Mouse (Mus musculus): ENCODE data around the gene Creb3l2.

- no peak for TF ChIP-seq GATA1 (IDR thresholded peaks at IDR 0.05; ENCODE audit: borderline replicate concordance, low read length)
- TF ChIP-seq FLI1 (IDR thresholded peaks at IDR 0.05; ENCODE audit: low read length) = no peak
Measured at GRCm38 (mm10) chr6:37465847-37466246, 23.9 kb upstream of the Creb3l2 start.
